In genomic region chr16:39678285-39678684, GRCm38 (mm10) we compare ENCODE assay signal across 28 mouse cellular contexts.
"Had no signal": no experiment of that assay in that cellular context is flagged by ENCODE, and none has a peak within 500 bp of the region (broad histone marks: within the 10 kb centered on the region; RNA-seq: fewer than 3 reads in every experiment).

No protein-coding gene starts in this region.

- ATAC-seq: forebrain, embryonic 13.5 days; forebrain, embryonic 14.5 days; forebrain, embryonic 15.5 days; forebrain, embryonic 16.5 days; forebrain, postnatal 0 days had no signal

- H3K9me3 ChIP-seq: embryonic facial prominence, embryonic 10.5 days; embryonic facial prominence, embryonic 12.5 days; embryonic facial prominence, embryonic 13.5 days; embryonic facial prominence, embryonic 15.5 days; forebrain, embryonic 10.5 days; forebrain, embryonic 12.5 days; forebrain, embryonic 13.5 days; forebrain, embryonic 15.5 days; heart, embryonic 10.5 days had no signal

- H3K27ac ChIP-seq: embryonic facial prominence, embryonic 10.5 days; embryonic facial prominence, embryonic 12.5 days; embryonic facial prominence, embryonic 13.5 days; embryonic facial prominence, embryonic 15.5 days; forebrain, embryonic 10.5 days; forebrain, embryonic 12.5 days; forebrain, embryonic 13.5 days; forebrain, embryonic 15.5 days; gastrocnemius, adult 2 months; heart, adult 2 months; heart, embryonic 10.5 days had no signal

- H3K4me3 ChIP-seq: embryonic facial prominence, embryonic 10.5 days; embryonic facial prominence, embryonic 12.5 days; embryonic facial prominence, embryonic 13.5 days; embryonic facial prominence, embryonic 15.5 days; erythroblast, embryonic 14.5 days; forebrain, embryonic 10.5 days; forebrain, embryonic 12.5 days; forebrain, embryonic 13.5 days; forebrain, embryonic 15.5 days; gastrocnemius, adult 2 months; heart, adult 2 months; heart, embryonic 10.5 days had no signal

- H3K36me3 ChIP-seq: embryonic facial prominence, embryonic 10.5 days; embryonic facial prominence, embryonic 12.5 days; embryonic facial prominence, embryonic 13.5 days; embryonic facial prominence, embryonic 15.5 days; forebrain, embryonic 10.5 days; forebrain, embryonic 12.5 days; forebrain, embryonic 15.5 days; heart, embryonic 10.5 days had no signal

- H3K27me3 ChIP-seq: embryonic facial prominence, embryonic 12.5 days; embryonic facial prominence, embryonic 13.5 days; embryonic facial prominence, embryonic 15.5 days; forebrain, embryonic 12.5 days; forebrain, embryonic 13.5 days; forebrain, embryonic 15.5 days had no signal

- H3K4me1 ChIP-seq: embryonic facial prominence, embryonic 10.5 days; embryonic facial prominence, embryonic 12.5 days; embryonic facial prominence, embryonic 13.5 days; embryonic facial prominence, embryonic 15.5 days; forebrain, embryonic 10.5 days; forebrain, embryonic 12.5 days; forebrain, embryonic 13.5 days; forebrain, embryonic 15.5 days; heart, embryonic 10.5 days had no signal

- DNase-seq: cerebellum, adult 9-10 months; cerebellum, adult 9-11 months; cerebellum, postnatal 10 days; cerebellum, postnatal 14 days; cerebellum, postnatal 25 days; cerebellum, postnatal 36 days; embryo, embryonic 11 days; forebrain, postnatal 0 days; gastrocnemius, adult 2 months; gastrocnemius, postnatal 10 days; gastrocnemius, postnatal 14 days; gastrocnemius, postnatal 25 days; gastrocnemius, postnatal 36 days; heart, adult 11 months; heart, adult 18-20 months; heart, adult 2 months had no signal
